Mouse (Mus musculus): ENCODE measurements around the gene Ddx28. TPM values are rescaled to one million over a fixed set of nuclear protein-coding genes. Genes with fewer than 3 reads are reported as not detected.
A peak's percentile ranks its signal among the peaks of the same experiment; 100 is the strongest.

The Ddx28 gene
- polyA plus RNA-seq (2016; fragmentation: Nextera tagmentation; extraction: Ambion mirVana): 21.0 and 22.9 TPM in 2 replicates

GRCm38 (mm10) chr8:106011643-106011986 lies at the start of gene Ddx28:
Ddx28 (minus strand) TSS chr8:106011882.
- peak within 1 kb of the TSS; percentile 95 for H3K4me2 ChIP-seq
- H3K4me3 ChIP-seq (replicated peaks): peak within 1 kb of the TSS; percentile 93
- no peaks in the 10 kb centered on the region for H3K9me3 ChIP-seq
- ATAC-seq (ENCODE audit: insufficient number of reproducible peaks, insufficient read depth, low FRiP score, low TSS enrichment, low read depth): 0 out of 2 replicates have a peak, but pooled peaks have one; percentile 52
- no peaks in the 10 kb centered on the region for H3K27me3 ChIP-seq
- H3K36me3 ChIP-seq: peaks cover 28% of the 10 kb centered on the region; the same call in 1 of the 2 replicates
- H3K4me1 ChIP-seq (replicated peaks): peaks cover 14% of the 10 kb centered on the region
- H3K27ac ChIP-seq: peak within 1 kb of the TSS; percentile 64
- WGBS: 1% methylated on average over 6 of the region's 6 CpGs
- peak within 1 kb of the TSS; percentile 93 for H3K9ac ChIP-seq (replicated peaks)

GRCm38 (mm10) chr8:106060521-106060920 lies 48.8 kb upstream of the Ddx28 start:
- H3K4me2 ChIP-seq: peak overlapping the region; percentile 81
- no peaks in the 10 kb centered on the region for H3K27me3 ChIP-seq
- ATAC-seq (ENCODE audit: insufficient number of reproducible peaks, insufficient read depth, low FRiP score, low TSS enrichment, low read depth): no peak
- H3K9me3 ChIP-seq: no peaks in the 10 kb centered on the region
- no peak overlapping the region for H3K27ac ChIP-seq
- peaks cover 3% of the 10 kb centered on the region; the same call in 1 of the 2 replicates for H3K36me3 ChIP-seq
- H3K9ac ChIP-seq (replicated peaks): peak overlapping the region; percentile 91
- peaks cover 22% of the 10 kb centered on the region for H3K4me1 ChIP-seq (replicated peaks)
- H3K4me3 ChIP-seq (replicated peaks): peak overlapping the region; percentile 85
- 5% methylated on average over 3 of the region's 3 CpGs for WGBS

DNA sequence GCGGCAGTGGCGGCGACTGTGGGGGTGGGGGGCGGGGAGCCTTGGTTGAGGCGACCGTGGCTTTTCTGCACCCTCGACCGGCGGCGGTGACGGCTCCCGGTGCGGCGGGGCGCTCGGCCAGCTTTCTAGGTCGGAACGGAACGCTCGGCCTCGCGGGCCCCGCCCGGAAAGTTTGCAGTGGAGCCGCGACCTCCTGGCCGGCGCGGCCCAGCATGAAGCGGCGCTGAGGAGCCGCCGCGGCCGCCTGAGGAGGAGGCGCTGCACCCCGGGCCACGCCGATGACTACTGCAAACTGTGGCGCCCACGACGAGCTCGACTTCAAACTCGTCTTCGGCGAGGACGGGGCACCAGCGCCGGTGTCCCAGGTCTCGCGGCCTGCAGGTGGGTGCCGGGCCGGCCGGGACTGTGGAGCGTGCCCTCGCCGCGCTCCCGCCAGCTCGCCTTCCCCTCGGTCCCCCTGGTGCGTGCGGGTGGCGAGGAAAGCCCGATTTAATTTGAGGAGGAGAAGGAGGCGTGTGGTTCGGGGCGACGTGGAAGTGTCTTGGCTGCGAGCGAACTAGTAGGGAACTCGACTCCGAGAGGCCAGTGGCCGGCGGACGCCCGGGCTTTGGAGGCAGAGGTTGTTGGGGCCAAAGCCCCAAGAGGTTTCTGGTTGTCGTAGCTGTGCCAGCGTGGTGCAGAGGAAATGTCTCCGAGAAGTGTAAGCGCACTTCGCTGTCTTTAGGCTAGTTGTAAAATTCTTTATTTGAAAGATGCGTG lies 48.1 kb upstream of the Ddx28 start:
- H3K4me1 ChIP-seq (replicated peaks): peaks cover 22% of the 10 kb centered on the region
- peak overlapping the region; percentile 81 for H3K4me2 ChIP-seq
- WGBS: under 1% methylated on average over 83 of the region's 83 CpGs

GRCm38 (mm10) chr8:106058731-106059612 lies 47.3 kb upstream of the Ddx28 start, which contains the start of gene Nfatc3:
Nfatc3 (plus strand) TSS chr8:106058840.
- H3K4me2 ChIP-seq: peak within 1 kb of the TSS; percentile 81
- peaks cover 6% of the 10 kb centered on the region for H3K36me3 ChIP-seq
- under 1% methylated on average over 52 of the region's 52 CpGs for WGBS
- H3K27ac ChIP-seq: peak within 1 kb of the TSS; percentile 96
- peaks cover 22% of the 10 kb centered on the region for H3K4me1 ChIP-seq (replicated peaks)
- ATAC-seq (ENCODE audit: insufficient number of reproducible peaks, insufficient read depth, low FRiP score, low TSS enrichment, low read depth): peak; percentile 94
- no peaks in the 10 kb centered on the region for H3K27me3 ChIP-seq
- no peaks in the 10 kb centered on the region for H3K9me3 ChIP-seq
- peak within 1 kb of the TSS; percentile 85 for H3K4me3 ChIP-seq (replicated peaks)
- peak within 1 kb of the TSS; percentile 91 for H3K9ac ChIP-seq (replicated peaks)

More for the DNA sequence above, 48.1 kb upstream of the Ddx28 start:
- H3K27ac ChIP-seq: peak overlapping the region; percentile 96
- H3K4me3 ChIP-seq (replicated peaks): peak overlapping the region; percentile 85
- peaks cover 3% of the 10 kb centered on the region; the same call in 1 of the 2 replicates for H3K36me3 ChIP-seq
- peak overlapping the region; percentile 91 for H3K9ac ChIP-seq (replicated peaks)
- H3K27me3 ChIP-seq: no peaks in the 10 kb centered on the region
- peak; percentile 71 for ATAC-seq (ENCODE audit: insufficient number of reproducible peaks, insufficient read depth, low FRiP score, low TSS enrichment, low read depth)
- no peaks in the 10 kb centered on the region for H3K9me3 ChIP-seq

DNA sequence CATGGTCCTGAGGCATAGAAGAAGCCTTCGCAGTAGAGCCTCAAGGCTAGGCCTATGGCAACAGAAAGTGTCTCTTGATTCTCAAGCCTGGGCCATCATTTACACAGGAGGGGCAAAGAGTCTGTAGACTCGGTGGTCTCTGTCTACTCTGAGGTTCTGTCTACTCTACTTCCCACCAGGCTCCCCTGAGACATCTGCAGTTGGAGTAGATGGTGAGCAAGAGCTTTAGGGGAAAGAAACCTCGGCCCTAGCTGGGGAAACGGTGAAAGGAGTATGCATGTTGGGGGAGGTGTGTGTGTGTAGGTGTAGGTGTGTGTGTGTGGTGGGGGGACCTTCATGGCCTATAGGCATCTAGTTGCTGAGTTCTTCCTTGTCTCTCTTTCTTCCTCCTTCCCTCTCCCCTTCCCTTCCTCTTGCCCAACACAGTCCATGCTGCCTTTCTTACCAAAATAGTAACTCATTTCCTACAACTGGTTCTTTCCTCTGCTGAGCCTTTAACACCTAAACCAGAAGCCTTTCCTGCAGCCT lies 44.8 kb upstream of the Ddx28 start:
- H3K9me3 ChIP-seq: no peaks in the 10 kb centered on the region
- no peak overlapping the region for H3K4me3 ChIP-seq (replicated peaks)
- no peak for ATAC-seq (ENCODE audit: insufficient number of reproducible peaks, insufficient read depth, low FRiP score, low TSS enrichment, low read depth)
- no peak overlapping the region for H3K9ac ChIP-seq (replicated peaks)
- H3K27me3 ChIP-seq: no peaks in the 10 kb centered on the region
- peaks cover 19% of the 10 kb centered on the region for H3K4me1 ChIP-seq (replicated peaks)
- WGBS: 93% methylated on average over 4 of the region's 4 CpGs
- no peak overlapping the region for H3K27ac ChIP-seq
- peaks cover 26% of the 10 kb centered on the region for H3K36me3 ChIP-seq
- H3K4me2 ChIP-seq: no peak overlapping the region

DNA sequence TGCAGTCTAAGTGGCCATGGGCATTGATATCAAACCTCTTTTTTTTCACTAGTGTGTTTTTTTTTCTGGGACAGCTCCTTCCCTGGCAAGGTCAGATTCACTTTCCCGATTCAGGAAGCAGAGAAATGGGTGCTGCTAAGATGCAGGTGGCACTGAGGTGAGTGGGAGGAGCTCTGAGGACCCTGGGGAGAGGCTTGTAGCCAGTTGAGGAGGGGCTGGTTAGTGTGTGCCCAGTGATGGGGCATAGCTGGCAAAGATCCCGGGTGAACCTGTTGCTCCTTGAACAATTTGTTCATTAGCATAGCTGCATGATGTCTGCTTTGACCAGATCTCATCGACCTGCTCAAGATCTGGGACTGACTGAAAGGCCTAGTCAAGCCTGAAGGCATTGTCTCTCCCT lies 43.4 kb upstream of the Ddx28 start:
- Histone ChIP-seq H3K4me3 (replicated peaks) (no peak overlapping the region), H3K4me2 (no peak overlapping the region), H3K27me3 (no peaks in the 10 kb centered on the region), H3K9me3 (no peaks in the 10 kb centered on the region), H3K36me3 (peaks cover 41% of the 10 kb centered on the region), H3K27ac (no peak overlapping the region), H3K9ac (replicated peaks) (no peak overlapping the region), H3K4me1 (replicated peaks) (peaks cover 11% of the 10 kb centered on the region)
- ATAC-seq (ENCODE audit: insufficient number of reproducible peaks, insufficient read depth, low FRiP score, low TSS enrichment, low read depth): no peak
- WGBS: 51% methylated on average over 3 of the region's 3 CpGs

GRCm38 (mm10) chr8:106054190-106054811 lies 42.6 kb upstream of the Ddx28 start:
- H3K9ac ChIP-seq (replicated peaks): no peak overlapping the region
- peaks cover 11% of the 10 kb centered on the region for H3K4me1 ChIP-seq (replicated peaks)
- no peak overlapping the region for H3K27ac ChIP-seq
- no peak overlapping the region for H3K4me3 ChIP-seq (replicated peaks)
- H3K4me2 ChIP-seq: no peak overlapping the region
- no peak for ATAC-seq (ENCODE audit: insufficient number of reproducible peaks, insufficient read depth, low FRiP score, low TSS enrichment, low read depth)
- H3K36me3 ChIP-seq: peaks cover 45% of the 10 kb centered on the region
- H3K27me3 ChIP-seq: no peaks in the 10 kb centered on the region
- WGBS: 48% methylated on average over 6 of the region's 6 CpGs
- H3K9me3 ChIP-seq: no peaks in the 10 kb centered on the region

GRCm38 (mm10) chr8:106052510-106053089 lies 40.9 kb upstream of the Ddx28 start:
- Histone ChIP-seq H3K4me2 (no peak overlapping the region), H3K27me3 (no peaks in the 10 kb centered on the region), H3K9me3 (no peaks in the 10 kb centered on the region), H3K4me3 (replicated peaks) (no peak overlapping the region), H3K9ac (replicated peaks) (no peak overlapping the region), H3K4me1 (replicated peaks) (no peaks in the 10 kb centered on the region), H3K36me3 (peaks cover 51% of the 10 kb centered on the region), H3K27ac (no peak overlapping the region)
- ATAC-seq (ENCODE audit: insufficient number of reproducible peaks, insufficient read depth, low FRiP score, low TSS enrichment, low read depth): no peak
- WGBS: 92% methylated on average over 9 of the region's 9 CpGs

DNA sequence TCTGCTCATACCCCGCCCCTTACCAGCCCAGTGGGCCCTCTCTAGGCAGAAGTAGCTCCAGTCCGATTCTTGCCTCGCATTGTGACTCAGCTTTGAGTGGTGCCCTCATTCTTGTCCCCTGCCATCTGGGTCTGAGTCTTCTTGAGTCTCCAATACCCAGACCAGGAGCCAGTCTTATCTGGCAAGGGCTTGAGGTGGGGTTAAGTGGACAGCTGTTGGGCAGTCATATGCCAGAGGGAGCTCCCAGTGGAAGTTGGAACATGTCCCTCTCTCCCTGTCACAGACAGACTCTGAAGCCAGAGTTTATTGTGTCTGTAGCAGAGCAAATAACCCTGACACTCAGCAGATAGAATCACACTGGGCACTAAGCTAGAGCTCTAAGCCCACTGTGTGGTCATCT lies 39.4 kb upstream of the Ddx28 start:
- WGBS: 88% methylated on average over 3 of the region's 3 CpGs
- no peak overlapping the region for H3K4me3 ChIP-seq (replicated peaks)
- no peak overlapping the region for H3K4me2 ChIP-seq
- H3K27me3 ChIP-seq: no peaks in the 10 kb centered on the region
- H3K9ac ChIP-seq (replicated peaks): no peak overlapping the region
- H3K27ac ChIP-seq: no peak overlapping the region
- peaks cover 57% of the 10 kb centered on the region for H3K36me3 ChIP-seq
- ATAC-seq (ENCODE audit: insufficient number of reproducible peaks, insufficient read depth, low FRiP score, low TSS enrichment, low read depth): no peak
- H3K9me3 ChIP-seq: no peaks in the 10 kb centered on the region
- H3K4me1 ChIP-seq (replicated peaks): no peaks in the 10 kb centered on the region

- no peaks in the 10 kb centered on the region for H3K9me3 ChIP-seq
- WGBS: 89% methylated on average over 6 of the region's 6 CpGs
These were observed 38.2 kb upstream of the Ddx28 start for GRCm38 (mm10) chr8:106049840-106050239.

More at GRCm38 (mm10) chr8:106049840-106050239, 38.2 kb upstream of the Ddx28 start:
- Histone ChIP-seq H3K27ac (no peak overlapping the region), H3K9ac (replicated peaks) (no peak overlapping the region), H3K27me3 (no peaks in the 10 kb centered on the region), H3K4me1 (replicated peaks) (no peaks in the 10 kb centered on the region), H3K36me3 (peaks cover 61% of the 10 kb centered on the region), H3K4me2 (no peak overlapping the region), H3K4me3 (replicated peaks) (no peak overlapping the region)
- ATAC-seq (ENCODE audit: insufficient number of reproducible peaks, insufficient read depth, low FRiP score, low TSS enrichment, low read depth): no peak
